Mouse (Mus musculus) kidney, embryonic 16.5 days (tissue): Measurements from ENCODE around the gene Lypd6. TPM values are rescaled to one million over a fixed set of nuclear protein-coding genes. Genes with fewer than 3 reads are reported as not detected.

ENCODE experiments used
- ATAC-seq: fragments of 200-750 bp; cut with Nextera tagmentation; 2 replicates; pipeline ENCODE4 v1.8.0; 2017; ENCODE audit warnings: moderate TSS enrichment; ENCODE audit not compliant: low FRiP score, low TSS enrichment
- H3K27ac ChIP-seq: fragments of 300-500 bp; sonication (generic); 2 replicates; pipeline ENCODE4 v1.5.1; 2014; ENCODE audit warnings: low read length
- H3K27me3 ChIP-seq: fragments of 300-500 bp; sonication (generic); 2 replicates; pipeline ENCODE4 v1.6.1; 2014; ENCODE audit warnings: low read length, control low read depth, mixed read lengths; ENCODE audit not compliant: insufficient read depth
- H3K36me3 ChIP-seq: fragments of 300-500 bp; sonication (generic); 2 replicates; pipeline ENCODE4 v1.6.1; 2014; ENCODE audit warnings: low read length, control low read depth, mixed read lengths; ENCODE audit not compliant: insufficient read depth
- H3K4me1 ChIP-seq: fragments of 300-500 bp; sonication (generic); 2 replicates; pipeline ENCODE4 v1.6.1; 2014; ENCODE audit warnings: low read length, control low read depth, mixed read lengths; ENCODE audit not compliant: insufficient read depth
- H3K4me2 ChIP-seq: fragments of 300-500 bp; sonication (generic); replicated peaks from 2 replicates; pipeline ENCODE4 v1.6.1; 2014; ENCODE audit warnings: low read depth, low read length
- H3K4me3 ChIP-seq: fragments of 300-500 bp; sonication (generic); 2 replicates; pipeline ENCODE4 v1.5.1; 2014; ENCODE audit warnings: mild to moderate bottlenecking, low read length
- H3K9ac ChIP-seq: fragments of 300-500 bp; sonication (generic); replicated peaks from 2 replicates; pipeline ENCODE4 v1.6.1; 2014; ENCODE audit warnings: low read length
- H3K9me3 ChIP-seq: fragments of 300-500 bp; sonication (generic); 2 replicates; pipeline ENCODE4 v1.6.1; 2016; ENCODE audit warnings: low read length, control low read depth
- WGBS: fragments of 180-500 bp; shearing (Covaris S2); extraction: QIAGEN DNeasy Blood & Tissue Kit; methylation state at CpG from one replicate; pipeline ENCODE4 v1.1.7; 2014; 5-methylcytosine and 5-hydroxymethylcytosine counted together
- polyA plus RNA-seq: library from polyadenylated mRNA; unstranded; fragments of >200 nt; fragmentation: Nextera tagmentation; extraction: Ambion mirVana; gene quantifications from 2 replicates; pipeline ENCODE4 v1.2.1, GENCODE M21; 2015

Gene Lypd6
- polyA plus RNA-seq, 1 experiment from 2014 or later, result 12.5 TPM

GRCm38 (mm10) chr2:50128322-50129277 is 62.4 kb downstream of the Lypd6 start:
- WGBS, result 80% methylated on average over 12 of the region's 12 CpGs
- Histone ChIP-seq H3K4me2 (no peak overlapping the region), H3K4me3 (no peak overlapping the region), H3K27me3 (no peaks in the 10 kb centered on the region), H3K4me1 (no peaks in the 10 kb centered on the region), H3K36me3 (no peaks in the 10 kb centered on the region), H3K9me3 (no peaks in the 10 kb centered on the region), H3K27ac (no peak overlapping the region), H3K9ac (no peak overlapping the region)
- ATAC-seq, result no peak

GRCm38 (mm10) chr2:50130674-50131073 is 64.4 kb downstream of the Lypd6 start:
- H3K27ac ChIP-seq, result no peak overlapping the region
- WGBS, result 91% methylated on average over 3 of the region's 3 CpGs
- H3K4me1 ChIP-seq, result no peaks in the 10 kb centered on the region
- H3K36me3 ChIP-seq, result no peaks in the 10 kb centered on the region
- ATAC-seq, result no peak
- H3K9me3 ChIP-seq, result no peaks in the 10 kb centered on the region
- H3K27me3 ChIP-seq, result no peaks in the 10 kb centered on the region
- no peak overlapping the region for H3K4me3 ChIP-seq
- H3K9ac ChIP-seq, result no peak overlapping the region
- no peak overlapping the region for H3K4me2 ChIP-seq

- 74% methylated on average over 6 of the region's 6 CpGs for WGBS
- no peak overlapping the region for H3K27ac ChIP-seq
- no peak overlapping the region for H3K9ac ChIP-seq
- H3K9me3 ChIP-seq, result no peaks in the 10 kb centered on the region
- H3K27me3 ChIP-seq, result no peaks in the 10 kb centered on the region
- no peaks in the 10 kb centered on the region for H3K4me1 ChIP-seq
- ATAC-seq, result no peak
- H3K4me3 ChIP-seq, result no peak overlapping the region
- H3K36me3 ChIP-seq, result no peaks in the 10 kb centered on the region
- no peak overlapping the region for H3K4me2 ChIP-seq
These were observed 77.4 kb downstream of the Lypd6 start for GRCm38 (mm10) chr2:50143672-50144071.

GRCm38 (mm10) chr2:50147308-50147707 is 81.1 kb downstream of the Lypd6 start:
- Histone ChIP-seq H3K9me3 (no peaks in the 10 kb centered on the region), H3K4me2 (no peak overlapping the region), H3K4me1 (peaks cover 7% of the 10 kb centered on the region; the same call in 1 of the 2 replicates), H3K4me3 (no peak overlapping the region), H3K27me3 (no peaks in the 10 kb centered on the region), H3K27ac (no peak overlapping the region), H3K9ac (no peak overlapping the region), H3K36me3 (no peaks in the 10 kb centered on the region)
- 72% methylated on average over 9 of the region's 9 CpGs for WGBS
- no peak for ATAC-seq

- peaks cover 7% of the 10 kb centered on the region; the same call in 1 of the 2 replicates for H3K4me1 ChIP-seq
- H3K27me3 ChIP-seq, result no peaks in the 10 kb centered on the region
- H3K9me3 ChIP-seq, result no peaks in the 10 kb centered on the region
- no peak overlapping the region for H3K27ac ChIP-seq
- H3K36me3 ChIP-seq, result no peaks in the 10 kb centered on the region
- H3K4me2 ChIP-seq, result no peak overlapping the region
- H3K9ac ChIP-seq, result no peak overlapping the region
- WGBS, result 63% methylated on average over 6 of the region's 6 CpGs
- peak; percentile 78; the same call in 1 of the 2 replicates for ATAC-seq
- no peak overlapping the region for H3K4me3 ChIP-seq
These were observed 83.3 kb downstream of the Lypd6 start for GRCm38 (mm10) chr2:50149257-50150202.

GRCm38 (mm10) chr2:50150203-50150590 is 84.0 kb downstream of the Lypd6 start:
- no peaks in the 10 kb centered on the region for H3K9me3 ChIP-seq

GRCm38 (mm10) chr2:50150816-50151215 is 84.6 kb downstream of the Lypd6 start:
- no peak overlapping the region for H3K4me3 ChIP-seq
- no peaks in the 10 kb centered on the region for H3K36me3 ChIP-seq
- no peaks in the 10 kb centered on the region for H3K9me3 ChIP-seq
- WGBS, result 78% methylated on average over 5 of the region's 5 CpGs
- ATAC-seq, result no peak
- H3K4me1 ChIP-seq, result peaks cover 7% of the 10 kb centered on the region; the same call in 1 of the 2 replicates
- peak overlapping the region; percentile 21; the same call in 1 of the 2 replicates for H3K27ac ChIP-seq
- H3K27me3 ChIP-seq, result no peaks in the 10 kb centered on the region
- no peak overlapping the region for H3K9ac ChIP-seq
- H3K4me2 ChIP-seq, result no peak overlapping the region

More at GRCm38 (mm10) chr2:50150203-50150590, 84.0 kb downstream of the Lypd6 start:
- peak; percentile 81 for ATAC-seq
- Histone ChIP-seq H3K36me3 (no peaks in the 10 kb centered on the region), H3K4me3 (no peak overlapping the region), H3K9ac (no peak overlapping the region), H3K27me3 (no peaks in the 10 kb centered on the region), H3K27ac (peak overlapping the region; percentile 21; the same call in 1 of the 2 replicates), H3K4me2 (no peak overlapping the region), H3K4me1 (peaks cover 7% of the 10 kb centered on the region; the same call in 1 of the 2 replicates)
- 87% methylated on average over 7 of the region's 7 CpGs for WGBS

- 52% methylated on average over 2 of the region's 2 CpGs for WGBS
- ATAC-seq, result no peak
- no peak overlapping the region for H3K27ac ChIP-seq
- peaks cover 7% of the 10 kb centered on the region; the same call in 1 of the 2 replicates for H3K4me1 ChIP-seq
- no peaks in the 10 kb centered on the region for H3K36me3 ChIP-seq
- no peaks in the 10 kb centered on the region for H3K27me3 ChIP-seq
- no peak overlapping the region for H3K4me3 ChIP-seq
- H3K9ac ChIP-seq, result no peak overlapping the region
- no peaks in the 10 kb centered on the region for H3K9me3 ChIP-seq
- H3K4me2 ChIP-seq, result no peak overlapping the region
These were observed 85.2 kb downstream of the Lypd6 start for GRCm38 (mm10) chr2:50151401-50151800.

GRCm38 (mm10) chr2:50151879-50152278 is 85.7 kb downstream of the Lypd6 start:
- no peak overlapping the region for H3K4me3 ChIP-seq
- peaks cover 7% of the 10 kb centered on the region; the same call in 1 of the 2 replicates for H3K4me1 ChIP-seq
- H3K9ac ChIP-seq, result no peak overlapping the region
- no peak for ATAC-seq
- no peak overlapping the region for H3K27ac ChIP-seq
- 88% methylated on average over 3 of the region's 3 CpGs for WGBS
- no peaks in the 10 kb centered on the region for H3K9me3 ChIP-seq
- H3K4me2 ChIP-seq, result no peak overlapping the region
- H3K36me3 ChIP-seq, result no peaks in the 10 kb centered on the region
- H3K27me3 ChIP-seq, result no peaks in the 10 kb centered on the region
